ENCODE assay signal across 8 mouse cellular contexts in genomic region chr8:105826861-105827848, GRCm38 (mm10). TPM values are rescaled to one million over a fixed set of nuclear protein-coding genes. Genes with fewer than 3 reads are reported as not detected.
DNase-seq lines count a peak whose midpoint lies in the region; ATAC-seq and TF ChIP-seq lines count a peak whose summit lies in the region.

TSS of gene Ranbp10 (minus strand) at chr8:105827350.
TSS of gene Tsnaxip1 (plus strand) at chr8:105827731.

- no peaks in the 10 kb centered on the region for H3K9me3 ChIP-seq in E14TG2a.4 (ENCODE audit: low read length)
- H3K9me3 ChIP-seq in forebrain, embryonic 12.5 days = no peaks in the 10 kb centered on the region
- H3K9me3 ChIP-seq in heart, postnatal 0 days (replicated peaks; ENCODE audit: control insufficient read depth, low read length) = no peaks in the 10 kb centered on the region
- H3K9me3 ChIP-seq in liver, embryonic 16.5 days (replicated peaks; ENCODE audit: control insufficient read depth, low read length) = no peaks in the 10 kb centered on the region
- no peaks in the 10 kb centered on the region for H3K9me3 ChIP-seq in neural tube, embryonic 13.5 days

- DNase-seq in c-Kit-positive CD71-positive TER-119-positive erythroid progenitor cells, embryonic 14.5 days (ENCODE audit: low spot score) = peak; percentile 98
- peak; percentile 99 for DNase-seq in heart, postnatal 0 days (ENCODE audit: low spot score)
- DNase-seq in kidney, postnatal 4 days = peak; percentile 94 to 97

- 0 out of 2 replicates have a peak within 1 kb of the TSS, but pooled peaks have one; percentile 43 for H3K27ac ChIP-seq in forebrain, embryonic 12.5 days
- H3K27ac ChIP-seq in heart, postnatal 0 days (ENCODE audit: low read depth) = peak within 1 kb of the TSS; percentile 88
- H3K27ac ChIP-seq in liver, embryonic 16.5 days (ENCODE audit: low read length) = peak within 1 kb of the TSS; percentile 99
- peak within 1 kb of the TSS; percentile 70 for H3K27ac ChIP-seq in neural tube, embryonic 13.5 days (replicated peaks)
- H3K27ac ChIP-seq in testis, adult 2 months (ENCODE audit: control insufficient read depth, insufficient read depth, low read depth, low read length) = peak within 1 kb of the TSS; percentile 99

- peak; percentile 98 for ATAC-seq in forebrain, embryonic 12.5 days (ENCODE audit: low FRiP score)
- peak; percentile 97 for ATAC-seq in heart, postnatal 0 days (ENCODE audit: insufficient read depth, low read depth)
- peak; percentile 89 for ATAC-seq in liver, embryonic 16.5 days (ENCODE audit: low read depth)
- ATAC-seq in neural tube, embryonic 13.5 days (ENCODE audit: low read depth) = peak; percentile 99

- TF ChIP-seq POLR2A in testis, adult 2 months (IDR thresholded peaks at IDR 0.05; ENCODE audit: control insufficient read depth, low read depth, low read length) = peak; percentile 89

- H3K4me3 ChIP-seq in E14TG2a.4 (replicated peaks; ENCODE audit: low read length) = peak within 1 kb of the TSS; percentile 99
- peak within 1 kb of the TSS; percentile 95 for H3K4me3 ChIP-seq in forebrain, embryonic 12.5 days (replicated peaks)
- peak within 1 kb of the TSS; percentile 99 for H3K4me3 ChIP-seq in heart, postnatal 0 days (ENCODE audit: low read depth, low read length)
- H3K4me3 ChIP-seq in liver, embryonic 16.5 days (ENCODE audit: low read depth, low read length) = peak within 1 kb of the TSS; percentile 96
- peak within 1 kb of the TSS; percentile 95 for H3K4me3 ChIP-seq in neural tube, embryonic 13.5 days
- peak within 1 kb of the TSS; percentile 91 for H3K4me3 ChIP-seq in testis, adult 2 months (ENCODE audit: control insufficient read depth, low read depth, low read length)

- peak within 1 kb of the TSS; percentile 87 for H3K4me2 ChIP-seq in forebrain, embryonic 12.5 days
- H3K4me2 ChIP-seq in heart, postnatal 0 days (ENCODE audit: low read depth, low read length) = peak within 1 kb of the TSS; percentile 89
- peak within 1 kb of the TSS; percentile 78 for H3K4me2 ChIP-seq in liver, embryonic 16.5 days (ENCODE audit: low read depth, low read length)
- H3K4me2 ChIP-seq in neural tube, embryonic 13.5 days = peak within 1 kb of the TSS; percentile 99

- TF ChIP-seq CTCF in E14TG2a.4 (conservative IDR thresholded peaks at IDR 0.05; ENCODE audit: low read length) = no peak
- TF ChIP-seq CTCF in heart, postnatal 0 days (IDR thresholded peaks at IDR 0.05; ENCODE audit: low read depth) = no peak
- TF ChIP-seq CTCF in testis, adult 2 months (IDR thresholded peaks at IDR 0.05; ENCODE audit: control insufficient read depth, insufficient read depth, insufficient replicate concordance, low read depth, low read length) = no peak

- H3K36me3 ChIP-seq in E14TG2a.4 (ENCODE audit: insufficient read depth, low read length) = peaks cover 31% of the 10 kb centered on the region
- H3K36me3 ChIP-seq in forebrain, embryonic 12.5 days (replicated peaks) = peaks cover 30% of the 10 kb centered on the region
- H3K36me3 ChIP-seq in heart, postnatal 0 days (replicated peaks; ENCODE audit: control insufficient read depth, insufficient read depth, low read length) = peaks cover 25% of the 10 kb centered on the region
- peaks cover 25% of the 10 kb centered on the region for H3K36me3 ChIP-seq in liver, embryonic 16.5 days (ENCODE audit: control insufficient read depth, insufficient read depth)
- H3K36me3 ChIP-seq in neural tube, embryonic 13.5 days = peaks cover 21% of the 10 kb centered on the region
- H3K36me3 ChIP-seq in testis, adult 2 months (ENCODE audit: control insufficient read depth, insufficient read depth, low read length) = no peaks in the 10 kb centered on the region; the same call in 1 of the 2 replicates

- H3K4me1 ChIP-seq in E14TG2a.4 (replicated peaks; ENCODE audit: low read depth, low read length) = peaks cover 27% of the 10 kb centered on the region
- peaks cover 18% of the 10 kb centered on the region for H3K4me1 ChIP-seq in forebrain, embryonic 12.5 days
- peaks cover 9% of the 10 kb centered on the region for H3K4me1 ChIP-seq in heart, postnatal 0 days (ENCODE audit: control insufficient read depth, insufficient read depth)
- H3K4me1 ChIP-seq in liver, embryonic 16.5 days (ENCODE audit: control insufficient read depth, low read depth, low read length) = peaks cover 27% of the 10 kb centered on the region
- H3K4me1 ChIP-seq in neural tube, embryonic 13.5 days (replicated peaks) = peaks cover 34% of the 10 kb centered on the region
- H3K4me1 ChIP-seq in testis, adult 2 months (ENCODE audit: control insufficient read depth, insufficient read depth, low read length) = peaks cover 2% of the 10 kb centered on the region; the same call in 1 of the 2 replicates

- under 1% methylated on average over 52 of the region's 52 CpGs for WGBS in forebrain, embryonic 12.5 days
- under 1% methylated on average over 52 of the region's 52 CpGs for WGBS in heart, postnatal 0 days
- WGBS in liver, embryonic 16.5 days (ENCODE audit: insufficient replicate concordance) = under 1% methylated on average over 52 of the region's 52 CpGs
- WGBS in neural tube, embryonic 13.5 days = under 1% methylated on average over 52 of the region's 52 CpGs

- H3K27me3 ChIP-seq in E14TG2a.4 (ENCODE audit: insufficient read depth, low read length) = no peaks in the 10 kb centered on the region
- no peaks in the 10 kb centered on the region for H3K27me3 ChIP-seq in forebrain, embryonic 12.5 days
- no peaks in the 10 kb centered on the region for H3K27me3 ChIP-seq in heart, postnatal 0 days (ENCODE audit: control insufficient read depth, insufficient read depth, low read length)
- H3K27me3 ChIP-seq in liver, embryonic 16.5 days (ENCODE audit: control insufficient read depth, insufficient read depth, low read depth, low read length) = no peaks in the 10 kb centered on the region; the same call in 1 of the 2 replicates
- H3K27me3 ChIP-seq in neural tube, embryonic 13.5 days = no peaks in the 10 kb centered on the region
- H3K27me3 ChIP-seq in testis, adult 2 months (ENCODE audit: control insufficient read depth, insufficient read depth, low read length) = no peaks in the 10 kb centered on the region

- no peak for TF ChIP-seq EP300 in heart, postnatal 0 days (IDR thresholded peaks at IDR 0.05; ENCODE audit: low read depth)

- H3K9ac ChIP-seq in forebrain, embryonic 12.5 days = peak within 1 kb of the TSS; percentile 92
- H3K9ac ChIP-seq in heart, postnatal 0 days (replicated peaks; ENCODE audit: low read depth, low read length) = peak within 1 kb of the TSS; percentile 95
- H3K9ac ChIP-seq in liver, embryonic 16.5 days (ENCODE audit: low read depth, low read length) = peak within 1 kb of the TSS; percentile 96
- H3K9ac ChIP-seq in neural tube, embryonic 13.5 days = peak within 1 kb of the TSS; percentile 91

RNA-seq across cellular contexts. Expression of gene Ranbp10, which starts in this region (rescaled TPM):
- 14.5 and 14.6 TPM in 2 replicates for polyA plus RNA-seq in forebrain, embryonic 12.5 days (2016; fragmentation: Nextera tagmentation; extraction: Ambion mirVana)
- 8.7 and 10.5 TPM in 2 replicates for total RNA-seq in heart, postnatal 0 days (2014; rRNA removed; ENCODE audit: low replicate concordance)
- polyA plus RNA-seq in heart, postnatal 0 days (2015; fragmentation: Nextera tagmentation; extraction: Ambion mirVana) = 6.1 and 6.7 TPM in 2 replicates
- polyA plus RNA-seq in liver, embryonic 16.5 days (2015; fragmentation: Nextera tagmentation; extraction: Ambion mirVana) = 44.3 and 50.1 TPM in 2 replicates
- 11.6 and 13.0 TPM in 2 replicates for polyA plus RNA-seq in neural tube, embryonic 13.5 days (2015; fragmentation: Nextera tagmentation; extraction: Ambion mirVana)
- 48.4 and 50.2 TPM in 2 replicates for polyA plus RNA-seq in testis, adult 2 months (2012; rRNA removed)

RNA-seq across cellular contexts. Expression of gene Tsnaxip1, which starts in this region (rescaled TPM):
- polyA plus RNA-seq in forebrain, embryonic 12.5 days (2016; fragmentation: Nextera tagmentation; extraction: Ambion mirVana) = 0.12 and 0.51 TPM in 2 replicates
- total RNA-seq in heart, postnatal 0 days (2014; rRNA removed; ENCODE audit: low replicate concordance) = not detected in 2 replicates
- 0.30 TPM in 1 of 2 replicates, not detected in the other for polyA plus RNA-seq in heart, postnatal 0 days (2015; fragmentation: Nextera tagmentation; extraction: Ambion mirVana)
- polyA plus RNA-seq in liver, embryonic 16.5 days (2015; fragmentation: Nextera tagmentation; extraction: Ambion mirVana) = 0.07 TPM in 2 replicates
- 0.46 and 0.54 TPM in 2 replicates for polyA plus RNA-seq in neural tube, embryonic 13.5 days (2015; fragmentation: Nextera tagmentation; extraction: Ambion mirVana)
- polyA plus RNA-seq in testis, adult 2 months (2012; rRNA removed) = 130 and 137 TPM in 2 replicates

Comparison
In these comparisons a context has a peak if more than half of its experiments do, and no peak if none do; other contexts are left out.
1. Peak in every context shown above with its lines: DNase-seq, ATAC-seq, H3K4me3 ChIP-seq and H3K27ac ChIP-seq.
2. RNA of gene Tsnaxip1 (polyA plus RNA-seq): 130 to 137 TPM in testis, adult 2 months; 0.12 to 0.51 TPM in forebrain, embryonic 12.5 days, 0.46 to 0.54 TPM in neural tube, embryonic 13.5 days, 0.07 TPM in liver, embryonic 16.5 days and 0.30 TPM in heart, postnatal 0 days; every median in the first group is over 10 times any median in the second.
3. H3K27ac ChIP-seq: peak in every context shown above with its lines; median percentile 99 in liver, embryonic 16.5 days; 99 in testis, adult 2 months; 88 in heart, postnatal 0 days; 70 in neural tube, embryonic 13.5 days; 43 in forebrain, embryonic 12.5 days.